Mouse (Mus musculus) C2C12 (cell line): ENCODE data around the gene Msi2.

Experiments
- CTCF ChIP-seq: IDR thresholded peaks from one replicate; pipeline ENCODE4 v1.5.1; 2011; ENCODE audit not compliant: control insufficient read depth, insufficient read depth, insufficient read length
- MAX ChIP-seq: IDR thresholded peaks from one replicate; pipeline ENCODE4 v1.6.1; 2011; ENCODE audit warnings: mild to moderate bottlenecking, control low read depth
- MYOD1 ChIP-seq: IDR thresholded peaks from one replicate; pipeline ENCODE4 v1.6.1; 2011; ENCODE audit warnings: low read depth; ENCODE audit not compliant: control insufficient read depth, insufficient read length

GRCm38 (mm10) chr11:88600194-88600593, 118.1 kb downstream of the Msi2 start:
- no peak for TF ChIP-seq CTCF
- no peak for TF ChIP-seq MAX
- TF ChIP-seq MYOD1, result no peak
